Mouse (Mus musculus): ENCODE measurements around the gene Scube1.

GRCm38 (mm10) chr15:83569682-83570081 lies 155.1 kb downstream of the Scube1 start:
- no peak for TF ChIP-seq POLR2A (IDR thresholded peaks at IDR 0.05; ENCODE audit: low read depth, low read length)
- TF ChIP-seq CTCF (IDR thresholded peaks at IDR 0.05; ENCODE audit: extremely low read depth, insufficient read length, insufficient replicate concordance, low read depth, low read length): no peak
